Mouse (Mus musculus): ENCODE measurements around the gene Itpkb. TPM values are rescaled to one million over a fixed set of nuclear protein-coding genes. Genes with fewer than 3 reads are reported as not detected.

Itpkb gene
- total RNA-seq, 2 experiments from 2014 or later, result 18.4 to 22.3 TPM

GRCm38 (mm10) chr1:180339143-180339542, 8.9 kb downstream of the Itpkb start:
- no peak for DNase-seq (ENCODE audit: low spot score in 2 of 2)

GRCm38 (mm10) chr1:180342944-180343343, 12.7 kb downstream of the Itpkb start:
- no peak for DNase-seq (ENCODE audit: low spot score in 2 of 2)

GRCm38 (mm10) chr1:180343434-180344210, 13.3 kb downstream of the Itpkb start:
- no peak for DNase-seq (ENCODE audit: low spot score in 2 of 2)

GRCm38 (mm10) chr1:180345098-180345497, 14.8 kb downstream of the Itpkb start:
- DNase-seq (ENCODE audit: low spot score in 2 of 2), result no peak

- DNase-seq (ENCODE audit: low spot score in 2 of 2), result no peak
Measured at GRCm38 (mm10) chr1:180347059-180347458, 16.8 kb downstream of the Itpkb start.

- no peak for DNase-seq (ENCODE audit: low spot score in 2 of 2)
Measured at GRCm38 (mm10) chr1:180347907-180348306, 17.6 kb downstream of the Itpkb start.

GRCm38 (mm10) chr1:180349090-180349489, 18.8 kb downstream of the Itpkb start:
- no peak for DNase-seq (ENCODE audit: low spot score in 2 of 2)

GRCm38 (mm10) chr1:180352258-180352657, 22.0 kb downstream of the Itpkb start:
- DNase-seq (ENCODE audit: low spot score in 2 of 2), result no peak

- DNase-seq (ENCODE audit: low spot score in 2 of 2), result no peak
Measured at GRCm38 (mm10) chr1:180354129-180354528, 23.8 kb downstream of the Itpkb start.

GRCm38 (mm10) chr1:180354976-180355730, 24.9 kb downstream of the Itpkb start:
- DNase-seq (ENCODE audit: low spot score in 2 of 2), result no peak

- DNase-seq (ENCODE audit: low spot score in 2 of 2), result no peak
Measured at GRCm38 (mm10) chr1:180356176-180356575, 25.9 kb downstream of the Itpkb start.

- no peak for DNase-seq (ENCODE audit: low spot score in 2 of 2)
Measured at GRCm38 (mm10) chr1:180356857-180357256, 26.6 kb downstream of the Itpkb start.

- peak in 1 of 2 experiments; percentile 34 for DNase-seq (ENCODE audit: low spot score in 2 of 2)
Measured at GRCm38 (mm10) chr1:180357893-180358331, 27.6 kb downstream of the Itpkb start.

- no peak for DNase-seq (ENCODE audit: low spot score in 2 of 2)
Measured at GRCm38 (mm10) chr1:180358466-180358865, 28.2 kb downstream of the Itpkb start.

- DNase-seq (ENCODE audit: low spot score in 2 of 2), result no peak
Measured at GRCm38 (mm10) chr1:180359311-180359710, 29.0 kb downstream of the Itpkb start.

- no peak for DNase-seq (ENCODE audit: low spot score in 2 of 2)
Measured at GRCm38 (mm10) chr1:180362176-180362575, 31.9 kb downstream of the Itpkb start.

GRCm38 (mm10) chr1:180362844-180363243, 32.6 kb downstream of the Itpkb start:
- no peak for DNase-seq (ENCODE audit: low spot score in 2 of 2)

GRCm38 (mm10) chr1:180363317-180363716, 33.0 kb downstream of the Itpkb start:
- DNase-seq (ENCODE audit: low spot score in 2 of 2), result no peak

GRCm38 (mm10) chr1:180364005-180364404, 33.7 kb downstream of the Itpkb start:
- no peak for DNase-seq (ENCODE audit: low spot score in 2 of 2)

- no peak for DNase-seq (ENCODE audit: low spot score in 2 of 2)
Measured at GRCm38 (mm10) chr1:180364720-180365119, 34.4 kb downstream of the Itpkb start.

- DNase-seq (ENCODE audit: low spot score in 2 of 2), result peak; percentile 92 to 93
Measured at GRCm38 (mm10) chr1:180365180-180365810, 35.0 kb downstream of the Itpkb start.
